In the genomic region with DNA sequence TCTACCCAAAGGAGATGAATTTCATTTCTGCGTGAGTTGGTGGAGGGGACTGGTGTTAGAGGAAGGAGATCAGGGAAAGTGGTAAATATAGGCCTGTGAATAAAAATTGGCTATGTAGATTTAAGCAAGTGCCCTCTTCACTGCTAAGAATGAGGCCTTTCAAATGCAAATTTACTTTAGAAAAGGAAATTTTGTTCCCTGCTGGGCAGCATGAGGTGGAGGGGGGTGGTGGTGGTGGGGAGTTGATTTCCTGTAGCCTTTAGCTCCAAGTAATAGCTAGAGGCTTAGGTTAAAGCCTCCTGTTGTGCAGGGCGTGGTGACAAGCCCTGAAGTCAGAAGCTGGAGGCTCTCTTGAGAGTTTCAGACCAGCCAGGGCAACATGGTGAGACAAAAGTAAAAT, we compare ENCODE assay signal across 16 mouse cellular contexts. TPM values are rescaled to one million over a fixed set of nuclear protein-coding genes. Genes with fewer than 3 reads are reported as not detected.
DNase-seq lines count a peak whose midpoint lies in the region; ATAC-seq and TF ChIP-seq lines count a peak whose summit lies in the region.
"Had no signal": no experiment of that assay in that cellular context is flagged by ENCODE, and none has a peak within 500 bp of the region (broad histone marks: within the 10 kb centered on the region; RNA-seq: fewer than 3 reads in every experiment).

No protein-coding gene starts in this region.

- peaks cover 30% of the 10 kb centered on the region for H3K36me3 ChIP-seq in forebrain, embryonic 10.5 days (replicated peaks)
- peaks cover 26% of the 10 kb centered on the region for H3K36me3 ChIP-seq in hindbrain, embryonic 15.5 days
- H3K36me3 ChIP-seq in neural tube, embryonic 12.5 days: peaks cover 26% of the 10 kb centered on the region
- H3K36me3 ChIP-seq in heart, embryonic 10.5 days: peaks cover 16% of the 10 kb centered on the region

- H3K4me3 ChIP-seq in left cerebral cortex, adult 2 months: no peak overlapping the region
- H3K4me3 ChIP-seq in forebrain, embryonic 10.5 days: peak overlapping the region; percentile 23; the same call in 1 of the 2 replicates
- no peak overlapping the region for H3K4me3 ChIP-seq in hindbrain, embryonic 15.5 days
- no peak overlapping the region for H3K4me3 ChIP-seq in neural tube, embryonic 12.5 days
- H3K4me3 ChIP-seq in heart, embryonic 10.5 days: no peak overlapping the region

- 0 out of 2 replicates have a peak overlapping the region, but pooled peaks have one; percentile 1 for H3K4me2 ChIP-seq in hindbrain, embryonic 15.5 days
- H3K4me2 ChIP-seq in neural tube, embryonic 12.5 days (replicated peaks): no peak overlapping the region; the same call in 1 of the 2 replicates

- peak overlapping the region; percentile 50; the same call in 1 of the 2 replicates for H3K27ac ChIP-seq in left cerebral cortex, adult 2 months
- peak overlapping the region; percentile 70 for H3K27ac ChIP-seq in forebrain, embryonic 10.5 days
- 0 out of 2 replicates have a peak overlapping the region, but pooled peaks have one; percentile 20 for H3K27ac ChIP-seq in hindbrain, embryonic 15.5 days (replicated peaks)
- H3K27ac ChIP-seq in neural tube, embryonic 12.5 days: no peak overlapping the region
- no peak overlapping the region for H3K27ac ChIP-seq in heart, embryonic 10.5 days

- no peak overlapping the region for H3K9ac ChIP-seq in hindbrain, embryonic 15.5 days
- H3K9ac ChIP-seq in neural tube, embryonic 12.5 days: no peak overlapping the region

- no peaks in the 10 kb centered on the region for H3K27me3 ChIP-seq in forebrain, embryonic 10.5 days (ENCODE audit: poor library complexity, severe bottlenecking)
- H3K27me3 ChIP-seq in hindbrain, embryonic 15.5 days: no peaks in the 10 kb centered on the region
- H3K27me3 ChIP-seq in neural tube, embryonic 12.5 days (replicated peaks): no peaks in the 10 kb centered on the region
- no peaks in the 10 kb centered on the region for H3K27me3 ChIP-seq in heart, embryonic 10.5 days (ENCODE audit: insufficient read depth, poor library complexity, severe bottlenecking)

- intact Hi-C loops in left cerebral cortex, adult 2 months (cut with DNase I): no loop called here
- intact Hi-C loops in left cerebral cortex, postnatal 4 days (cut with DNase I): no loop called here

- no peak for TF ChIP-seq CTCF in left cerebral cortex, adult 2 months (IDR thresholded peaks at IDR 0.05)

- no peak for ATAC-seq in hindbrain, embryonic 15.5 days (ENCODE audit: low FRiP score, low read depth)
- ATAC-seq in neural tube, embryonic 12.5 days (ENCODE audit: low FRiP score, low read depth): peak; percentile 31; the same call in 1 of the 2 replicates
- ATAC-seq: CD4-positive, CD25-positive, alpha-beta regulatory T cell, adult 4 months had no signal

- DNase-seq in left cerebral cortex, adult 2 months (ENCODE audit: extremely low spot score in 1 of 2, low spot score in 2 of 2): peak in 1 of 2 experiments; percentile 13
- no peak for DNase-seq in left cerebral cortex, postnatal 4 days
- no peak for DNase-seq in forebrain, embryonic 10.5 days (ENCODE audit: extremely low spot score, low spot score)
- DNase-seq in heart, embryonic 10.5 days (ENCODE audit: low spot score): no peak
- DNase-seq in frontal cortex, postnatal 14 days (ENCODE audit: low spot score in 2 of 2): no peak
- no peak for DNase-seq in lung, postnatal 25 days (ENCODE audit: low spot score)
- DNase-seq: cerebellum, adult 8-10 months; kidney, adult 2 months had no signal

- 10% methylated on average over 2 of the region's 2 CpGs for WGBS in forebrain, embryonic 10.5 days
- whole genome bisulfite sequencing in hindbrain, embryonic 15.5 days: 1% methylated on average over 2 of the region's 2 CpGs
- WGBS in neural tube, embryonic 12.5 days: 5% methylated on average over 2 of the region's 2 CpGs
- WGBS in heart, embryonic 10.5 days: 32% methylated on average over 2 of the region's 2 CpGs

- no peaks in the 10 kb centered on the region for H3K9me3 ChIP-seq in forebrain, embryonic 10.5 days
- H3K9me3 ChIP-seq in hindbrain, embryonic 15.5 days: no peaks in the 10 kb centered on the region
- H3K9me3 ChIP-seq in neural tube, embryonic 12.5 days: no peaks in the 10 kb centered on the region
- H3K9me3 ChIP-seq in heart, embryonic 10.5 days: no peaks in the 10 kb centered on the region

- peaks cover 35% of the 10 kb centered on the region for H3K4me1 ChIP-seq in forebrain, embryonic 10.5 days
- H3K4me1 ChIP-seq in hindbrain, embryonic 15.5 days (replicated peaks): peaks cover 11% of the 10 kb centered on the region
- H3K4me1 ChIP-seq in neural tube, embryonic 12.5 days: peaks cover 10% of the 10 kb centered on the region
- H3K4me1 ChIP-seq in heart, embryonic 10.5 days: peaks cover 6% of the 10 kb centered on the region; the same call in 1 of the 2 replicates

RNA-seq across cellular contexts. Expression of a gene that starts 9.3 kb away (rescaled TPM):
- under 1 TPM in 1 of 2 experiments, not detected in 1; 0.12 TPM for total RNA-seq in left cerebral cortex, adult 2 months (2021)
- not detected for total RNA-seq in left cerebral cortex, postnatal 4 days (2021)
- polyA plus RNA-seq in forebrain, embryonic 10.5 days (2016; fragmentation: Nextera tagmentation; extraction: Ambion mirVana): not detected in 2 replicates
- 0.08 TPM in 1 of 2 replicates, not detected in the other for polyA plus RNA-seq in hindbrain, embryonic 15.5 days (2015; fragmentation: Nextera tagmentation; extraction: Ambion mirVana)
- 0.11 TPM in 1 of 2 replicates, not detected in the other for polyA plus RNA-seq in neural tube, embryonic 12.5 days (2016; fragmentation: Nextera tagmentation; extraction: Ambion mirVana)
- polyA plus RNA-seq in heart, embryonic 10.5 days (2016; fragmentation: Nextera tagmentation; extraction: Ambion mirVana): not detected in 2 replicates
- total RNA-seq: gastrocnemius, adult 8-10 months; liver, adult 2 months; monocyte, adult 5-6 weeks had no signal
- polyA plus RNA-seq: heart, embryonic 16.5 days; kidney, adult 2 months; liver, adult 2 months; lung, embryonic 16.5 days had no signal

RNA-seq across cellular contexts. Expression of a gene that starts 19.1 kb away (rescaled TPM):
- not detected for total RNA-seq in left cerebral cortex, adult 2 months (2021)
- not detected for total RNA-seq in left cerebral cortex, postnatal 4 days (2021)
- polyA plus RNA-seq in forebrain, embryonic 10.5 days (2016; fragmentation: Nextera tagmentation; extraction: Ambion mirVana): 0.15 TPM in 1 of 2 replicates, not detected in the other
- not detected in 2 replicates for polyA plus RNA-seq in hindbrain, embryonic 15.5 days (2015; fragmentation: Nextera tagmentation; extraction: Ambion mirVana)
- polyA plus RNA-seq in neural tube, embryonic 12.5 days (2016; fragmentation: Nextera tagmentation; extraction: Ambion mirVana): not detected in 2 replicates
- polyA plus RNA-seq in heart, embryonic 10.5 days (2016; fragmentation: Nextera tagmentation; extraction: Ambion mirVana): 0.15 TPM in 1 of 2 replicates, not detected in the other
- total RNA-seq: gastrocnemius, adult 8-10 months; liver, adult 2 months; monocyte, adult 5-6 weeks had no signal
- polyA plus RNA-seq: CD4-positive, CD25-positive, alpha-beta regulatory T cell, adult 4 months; heart, embryonic 16.5 days; kidney, adult 2 months; liver, adult 2 months; lung, embryonic 16.5 days had no signal

RNA-seq across cellular contexts. Expression of a gene that starts 33.2 kb away (rescaled TPM):
- total RNA-seq in left cerebral cortex, adult 2 months (2021): 100 to 1,000 TPM; 687 to 720 TPM
- 100 to 1,000 TPM; 430 to 482 TPM for total RNA-seq in left cerebral cortex, postnatal 4 days (2021)
- polyA plus RNA-seq in forebrain, embryonic 10.5 days (2016; fragmentation: Nextera tagmentation; extraction: Ambion mirVana): 8.0 and 8.4 TPM in 2 replicates
- polyA plus RNA-seq in hindbrain, embryonic 15.5 days (2015; fragmentation: Nextera tagmentation; extraction: Ambion mirVana): 85.2 and 86.0 TPM in 2 replicates
- polyA plus RNA-seq in neural tube, embryonic 12.5 days (2016; fragmentation: Nextera tagmentation; extraction: Ambion mirVana): 44.6 and 47.0 TPM in 2 replicates
- 5.8 and 9.6 TPM in 2 replicates for polyA plus RNA-seq in heart, embryonic 10.5 days (2016; fragmentation: Nextera tagmentation; extraction: Ambion mirVana)

RNA-seq across cellular contexts. Expression of a gene that starts 40.9 kb away (rescaled TPM):
- total RNA-seq in left cerebral cortex, adult 2 months (2021): not detected
- not detected for total RNA-seq in left cerebral cortex, postnatal 4 days (2021)
- polyA plus RNA-seq in forebrain, embryonic 10.5 days (2016; fragmentation: Nextera tagmentation; extraction: Ambion mirVana): not detected in 2 replicates
- not detected in 2 replicates for polyA plus RNA-seq in hindbrain, embryonic 15.5 days (2015; fragmentation: Nextera tagmentation; extraction: Ambion mirVana)
- not detected in 2 replicates for polyA plus RNA-seq in neural tube, embryonic 12.5 days (2016; fragmentation: Nextera tagmentation; extraction: Ambion mirVana)
- polyA plus RNA-seq in heart, embryonic 10.5 days (2016; fragmentation: Nextera tagmentation; extraction: Ambion mirVana): not detected in 2 replicates
- total RNA-seq: gastrocnemius, adult 8-10 months; liver, adult 2 months had no signal
- polyA plus RNA-seq: CD4-positive, CD25-positive, alpha-beta regulatory T cell, adult 4 months; heart, embryonic 16.5 days; kidney, adult 2 months; liver, adult 2 months; lung, embryonic 16.5 days had no signal

RNA-seq across cellular contexts. Expression of a gene that starts 55.8 kb away (rescaled TPM):
- 10 to 100 TPM; 29.1 to 29.2 TPM for total RNA-seq in left cerebral cortex, adult 2 months (2021)
- total RNA-seq in left cerebral cortex, postnatal 4 days (2021): under 1 TPM in 1 of 2 experiments, not detected in 1; 0.20 TPM
- polyA plus RNA-seq in forebrain, embryonic 10.5 days (2016; fragmentation: Nextera tagmentation; extraction: Ambion mirVana): 0.16 and 0.30 TPM in 2 replicates
- 2.3 TPM in 2 replicates for polyA plus RNA-seq in hindbrain, embryonic 15.5 days (2015; fragmentation: Nextera tagmentation; extraction: Ambion mirVana)
- polyA plus RNA-seq in neural tube, embryonic 12.5 days (2016; fragmentation: Nextera tagmentation; extraction: Ambion mirVana): 1.0 and 1.3 TPM in 2 replicates
- 0.10 and 0.14 TPM in 2 replicates for polyA plus RNA-seq in heart, embryonic 10.5 days (2016; fragmentation: Nextera tagmentation; extraction: Ambion mirVana)
- total RNA-seq: gastrocnemius, adult 8-10 months; liver, adult 2 months; monocyte, adult 5-6 weeks had no signal
- polyA plus RNA-seq: CD4-positive, CD25-positive, alpha-beta regulatory T cell, adult 4 months; heart, embryonic 16.5 days; kidney, adult 2 months; liver, adult 2 months had no signal

Comparison
In these comparisons a context has a peak if more than half of its experiments do, and no peak if none do; other contexts are left out.
1. H3K27ac ChIP-seq: peak in left cerebral cortex, adult 2 months (single experiment), forebrain, embryonic 10.5 days (single experiment) and hindbrain, embryonic 15.5 days (single experiment); none in neural tube, embryonic 12.5 days (single experiment) and heart, embryonic 10.5 days (single experiment).